Mouse (Mus musculus): ENCODE results near the gene Adora3. TPM values are rescaled to one million over a fixed set of nuclear protein-coding genes. Genes with fewer than 3 reads are reported as not detected.
A peak's percentile ranks its signal among the peaks of the same experiment; 100 is the strongest.

Adora3 gene
- total RNA-seq, 2 experiments from 2014 or later = 0.24 TPM; not detected in 1

- no peak for DNase-seq
- intact Hi-C loops (cut with DNase I) = no loop called here
These were observed 3.1 kb downstream of the Adora3 start for GRCm38 (mm10) chr3:105873451-105874445.

GRCm38 (mm10) chr3:105876022-105876421 lies 5.4 kb downstream of the Adora3 start:
- no peak for DNase-seq
- intact Hi-C loops (cut with DNase I) = no loop called here

GRCm38 (mm10) chr3:105877252-105877803 lies 6.7 kb downstream of the Adora3 start:
- intact Hi-C loops (cut with DNase I) = no loop called here

GRCm38 (mm10) chr3:105877919-105878318 lies 7.3 kb downstream of the Adora3 start:
- DNase-seq = no peak
- intact Hi-C loops (cut with DNase I) = no loop called here

More at GRCm38 (mm10) chr3:105877252-105877803, 6.7 kb downstream of the Adora3 start:
- DNase-seq = no peak

GRCm38 (mm10) chr3:105878751-105879150 lies 8.1 kb downstream of the Adora3 start:
- no peak for DNase-seq
- intact Hi-C loops (cut with DNase I) = no loop called here

GRCm38 (mm10) chr3:105880419-105880818 lies 9.8 kb downstream of the Adora3 start:
- intact Hi-C loops (cut with DNase I) = no loop called here
- DNase-seq = no peak

- intact Hi-C loops (cut with DNase I) = no loop called here
- no peak for DNase-seq
These were observed 11.4 kb downstream of the Adora3 start for GRCm38 (mm10) chr3:105882105-105882504.

GRCm38 (mm10) chr3:105883111-105883510 lies 12.5 kb downstream of the Adora3 start:
- DNase-seq = no peak
- intact Hi-C loops (cut with DNase I) = no loop called here

- intact Hi-C loops (cut with DNase I) = no loop called here
- no peak for DNase-seq
These were observed 18.3 kb downstream of the Adora3 start for GRCm38 (mm10) chr3:105888961-105889360.

- intact Hi-C loops (cut with DNase I) = loop anchor here (2.0 kb wide), 1 partner anchor 87 kb away; no protein-coding TSS in a partner anchor
- DNase-seq = peak in 1 of 2 experiments; percentile 41
These were observed 19.6 kb downstream of the Adora3 start for GRCm38 (mm10) chr3:105890220-105890619.

GRCm38 (mm10) chr3:105891141-105891540 lies 20.5 kb downstream of the Adora3 start:
- intact Hi-C loops (cut with DNase I) = loop anchor here (2.0 kb wide), 1 partner anchor 88 kb away; no protein-coding TSS in a partner anchor
- no peak for DNase-seq

- intact Hi-C loops (cut with DNase I) = loop anchor here (2.0 kb wide), 1 partner anchor 89 kb away; no protein-coding TSS in a partner anchor
- peak; percentile 47 to 59 for DNase-seq
These were observed 21.3 kb downstream of the Adora3 start for GRCm38 (mm10) chr3:105891760-105892571.

- peak; percentile 33 to 34 for DNase-seq
- intact Hi-C loops (cut with DNase I) = no loop called here
These were observed 22.2 kb downstream of the Adora3 start for GRCm38 (mm10) chr3:105892572-105893495.

GRCm38 (mm10) chr3:105893941-105894391 lies 23.3 kb downstream of the Adora3 start:
- intact Hi-C loops (cut with DNase I) = loop anchor here (2.0 kb wide), 1 partner anchor 69 kb away; no protein-coding TSS in a partner anchor
- DNase-seq = peak; percentile 63 to 69

GRCm38 (mm10) chr3:105894601-105895592 lies 24.2 kb downstream of the Adora3 start:
- intact Hi-C loops (cut with DNase I) = loop anchor here (1.0 to 2.0 kb wide), 3 partner anchors 70 to 208 kb away; partner anchors contain the start of gene Ddx20

GRCm38 (mm10) chr3:105896811-105897210 lies 26.2 kb downstream of the Adora3 start:
- intact Hi-C loops (cut with DNase I) = loop anchor here (2.0 kb wide), 1 partner anchor 126 kb away; no protein-coding TSS in a partner anchor
- no peak for DNase-seq

More at GRCm38 (mm10) chr3:105894601-105895592, 24.2 kb downstream of the Adora3 start:
- DNase-seq = peak; percentile 92 to 96

- intact Hi-C loops (cut with DNase I) = no loop called here
- DNase-seq = peak; percentile 58 to 59
These were observed 27.7 kb downstream of the Adora3 start for GRCm38 (mm10) chr3:105898325-105898724.

- intact Hi-C loops (cut with DNase I) = loop anchor here (1.0 kb wide), 1 partner anchor 225 kb away; no protein-coding TSS in a partner anchor
- no peak for DNase-seq
These were observed 28.2 kb downstream of the Adora3 start for GRCm38 (mm10) chr3:105898861-105899260.

Measured in heart, postnatal 14 days (tissue).